Mouse (Mus musculus): ENCODE data around the gene Krtap29-1.

DNA sequence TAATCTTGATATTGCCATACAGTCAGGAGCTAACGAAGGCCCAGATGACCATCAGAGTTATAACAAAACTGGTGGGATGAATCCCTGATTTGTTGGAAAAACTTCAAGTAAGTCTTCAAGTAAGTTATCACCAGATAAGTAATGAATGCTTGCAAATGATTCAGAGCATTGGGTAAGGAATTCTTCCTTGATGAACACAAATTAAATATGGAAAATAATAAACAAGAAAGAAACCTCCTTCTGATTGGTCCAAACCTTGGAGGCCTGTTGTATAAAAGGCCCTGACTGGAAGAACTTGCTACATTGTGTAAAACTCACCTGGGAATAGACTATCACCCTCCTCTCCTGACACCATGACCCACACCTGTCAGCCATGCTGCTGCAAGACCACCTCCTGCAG is 42.9 kb downstream of the Krtap29-1 start, which contains the start of gene Krtap31-2:
- no peak for TF ChIP-seq CTCF (IDR thresholded peaks at IDR 0.05; ENCODE audit: low read depth)
- TF ChIP-seq EP300 (IDR thresholded peaks at IDR 0.05; ENCODE audit: low read depth), result no peak
